Mouse (Mus musculus) midbrain, embryonic 15.5 days (tissue): ENCODE measurements around the gene Upk1b. TPM values are rescaled to one million over a fixed set of nuclear protein-coding genes. Genes with fewer than 3 reads are reported as not detected.
"Not testable (repeated sequence)": the region's sequence is repeated elsewhere in the genome, so short reads cannot be mapped to it uniquely, and the experiment has no call there.

ENCODE experiments used
- ATAC-seq: fragments of 200-750 bp; cut with Nextera tagmentation; replicated peaks from 2 replicates; pipeline ENCODE4 v1.8.0; 2017; ENCODE audit warnings: moderate TSS enrichment
- H3K27ac ChIP-seq: fragments of 300-500 bp; sonication (generic); 2 replicates; pipeline ENCODE4 v1.5.1; 2015; ENCODE audit warnings: mild to moderate bottlenecking, inconsistent platforms
- H3K27me3 ChIP-seq: fragments of 300-500 bp; sonication (generic); replicated peaks from 2 replicates; pipeline ENCODE4 v1.6.1; 2015; ENCODE audit warnings: inconsistent platforms
- H3K36me3 ChIP-seq: fragments of 300-500 bp; sonication (generic); replicated peaks from 2 replicates; pipeline ENCODE4 v1.6.1; 2015; ENCODE audit warnings: inconsistent platforms
- H3K4me1 ChIP-seq: fragments of 300-500 bp; sonication (generic); 2 replicates; pipeline ENCODE4 v1.6.1; 2015; ENCODE audit warnings: inconsistent platforms
- H3K4me2 ChIP-seq: fragments of 300-500 bp; sonication (generic); 2 replicates; pipeline ENCODE4 v1.6.1; 2015; ENCODE audit warnings: inconsistent platforms, mild to moderate bottlenecking, moderate library complexity
- H3K4me3 ChIP-seq: fragments of 300-500 bp; sonication (generic); 2 replicates; pipeline ENCODE4 v1.5.1; 2015; ENCODE audit warnings: mild to moderate bottlenecking, inconsistent platforms
- H3K9ac ChIP-seq: fragments of 300-500 bp; sonication (generic); 2 replicates; pipeline ENCODE4 v1.6.1; 2015; ENCODE audit warnings: mild to moderate bottlenecking, inconsistent platforms
- H3K9me3 ChIP-seq: fragments of 300-500 bp; sonication (generic); 2 replicates; pipeline ENCODE4 v1.6.1; 2016; ENCODE audit warnings: inconsistent platforms
- whole genome bisulfite sequencing: fragments of 180-500 bp; shearing (Covaris S2); methylation state at CpG from one replicate; pipeline ENCODE4 v1.1.7; 2015; ENCODE audit warnings: mixed read lengths; 5-methylcytosine and 5-hydroxymethylcytosine counted together
- polyA plus RNA-seq: library from polyadenylated mRNA; unstranded; fragments of >200 nt; fragmentation: Nextera tagmentation; extraction: Ambion mirVana; gene quantifications from 2 replicates; pipeline ENCODE4 v1.2.1, GENCODE M21; 2015

Gene Upk1b
- 0.57 TPM in 1 of 2 replicates, not detected in the other for polyA plus RNA-seq

DNA sequence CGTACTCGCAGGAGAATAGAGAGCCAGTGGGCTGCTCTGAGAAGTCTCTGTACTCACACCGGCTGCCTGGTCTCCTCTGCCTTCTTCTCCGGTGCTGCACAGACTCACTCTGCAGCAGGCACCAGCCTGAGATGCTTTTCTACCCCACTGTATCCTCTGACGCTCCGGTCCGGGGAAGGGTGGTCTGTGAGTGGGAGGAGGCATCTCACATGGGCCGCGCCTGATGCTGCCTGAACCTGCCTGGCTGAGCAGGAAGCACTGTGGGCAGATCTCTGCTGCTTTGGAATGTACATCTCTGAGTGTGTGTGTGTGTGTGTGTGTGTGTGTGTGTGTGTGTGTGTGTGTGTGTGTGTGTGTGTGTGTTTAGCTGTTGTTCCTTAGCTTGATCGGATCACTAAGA lies at the start of gene Upk1b:
TSS of gene Upk1b (minus strand) at position 238 of the 400 bp plus-strand sequence.
- WGBS = 52% methylated on average over 10 of the region's 10 CpGs
- no peaks in the 10 kb centered on the region for H3K27me3 ChIP-seq
- H3K4me2 ChIP-seq = no peak within 1 kb of the TSS
- no peaks in the 10 kb centered on the region for H3K4me1 ChIP-seq
- no peak within 1 kb of the TSS for H3K4me3 ChIP-seq
- no peak within 1 kb of the TSS for H3K27ac ChIP-seq
- no peak for ATAC-seq
- no peaks in the 10 kb centered on the region for H3K9me3 ChIP-seq
- H3K36me3 ChIP-seq = no peaks in the 10 kb centered on the region
- H3K9ac ChIP-seq = no peak within 1 kb of the TSS

DNA sequence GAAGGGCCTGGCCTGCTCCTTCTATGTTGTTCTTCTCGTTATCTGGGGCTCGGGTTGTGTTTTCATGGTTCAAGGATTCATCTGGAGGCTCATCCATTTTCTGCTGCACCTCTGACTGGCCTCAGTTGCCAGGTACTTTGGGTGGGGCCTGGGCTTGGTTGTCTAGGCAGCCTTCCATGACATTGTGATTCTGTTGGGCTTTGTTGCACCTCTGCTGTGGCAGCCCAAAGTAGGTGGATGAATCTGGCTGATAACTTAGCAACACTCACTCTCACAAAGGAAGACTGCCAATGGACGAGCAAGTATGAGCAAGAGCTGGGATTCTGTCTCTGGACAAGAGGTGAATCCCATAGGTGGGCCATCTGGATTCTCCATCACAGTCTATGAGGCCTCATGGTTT lies 28.5 kb upstream of the Upk1b start, which contains the start of gene 4930435E12Rik:
TSS of gene 4930435E12Rik (minus strand) at position 101 of the 400 bp plus-strand sequence.
- H3K27me3 ChIP-seq = no peaks in the 10 kb centered on the region
- H3K4me1 ChIP-seq = no peaks in the 10 kb centered on the region
- no peak within 1 kb of the TSS for H3K4me3 ChIP-seq
- H3K4me2 ChIP-seq = no peak within 1 kb of the TSS
- H3K27ac ChIP-seq = no peak within 1 kb of the TSS
- H3K9ac ChIP-seq = no peak within 1 kb of the TSS
- WGBS = 89% methylated on average over 3 of the region's 3 CpGs
- ATAC-seq = no peak
- no peaks in the 10 kb centered on the region for H3K9me3 ChIP-seq
- H3K36me3 ChIP-seq = no peaks in the 10 kb centered on the region

DNA sequence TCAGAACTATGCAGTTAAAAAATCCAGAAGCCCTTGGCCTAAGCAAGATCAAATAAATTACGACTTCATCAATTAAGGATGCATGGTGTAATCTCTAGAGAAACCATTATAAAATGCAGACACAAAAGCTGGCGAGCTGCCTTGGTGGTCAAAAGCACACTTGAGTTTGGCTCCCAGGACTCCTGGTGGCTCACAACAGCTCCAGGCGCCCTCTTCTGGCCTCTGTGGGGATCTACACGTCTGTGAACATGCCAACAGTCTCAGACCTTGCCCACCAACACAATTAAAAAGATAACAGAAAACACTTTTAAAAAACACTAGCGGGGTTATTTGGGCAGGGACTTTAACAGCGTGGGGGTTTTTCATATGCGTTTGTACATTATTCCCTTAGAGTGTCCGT lies 12.4 kb upstream of the Upk1b start:
- Histone ChIP-seq H3K36me3 (no peaks in the 10 kb centered on the region), H3K9me3 (no peaks in the 10 kb centered on the region), H3K4me2 (no peak overlapping the region), H3K4me3 (no peak overlapping the region), H3K27ac (no peak overlapping the region), H3K4me1 (peaks cover 9% of the 10 kb centered on the region), H3K9ac (no peak overlapping the region), H3K27me3 (no peaks in the 10 kb centered on the region)
- WGBS = 35% methylated on average over 8 of the region's 8 CpGs
- no peak for ATAC-seq

DNA sequence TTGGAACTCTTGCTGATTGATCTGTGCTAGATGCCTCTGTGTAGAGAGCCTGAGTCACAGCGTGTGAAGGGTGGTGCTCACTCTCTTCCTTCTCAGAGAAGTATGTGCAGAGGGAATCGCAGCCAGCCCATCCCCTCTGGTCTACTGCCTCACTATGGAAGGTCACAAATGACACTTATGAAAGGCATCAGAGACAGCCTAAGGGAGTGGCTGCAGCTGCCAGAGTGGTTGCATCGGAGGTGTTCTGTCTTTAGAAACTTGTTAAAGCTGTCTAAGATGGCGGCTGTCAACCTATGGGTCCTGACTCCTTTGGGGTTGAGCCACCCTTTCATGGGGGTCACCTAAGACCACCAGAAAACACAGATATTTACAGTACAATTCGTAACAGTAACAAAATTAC lies 10.1 kb upstream of the Upk1b start:
- Histone ChIP-seq H3K27ac (no peak overlapping the region), H3K4me2 (no peak overlapping the region), H3K4me1 (no peaks in the 10 kb centered on the region), H3K9ac (no peak overlapping the region), H3K36me3 (no peaks in the 10 kb centered on the region), H3K4me3 (no peak overlapping the region), H3K27me3 (no peaks in the 10 kb centered on the region), H3K9me3 (no peaks in the 10 kb centered on the region)
- WGBS = 86% methylated on average over 5 of the region's 5 CpGs
- no peak for ATAC-seq

DNA sequence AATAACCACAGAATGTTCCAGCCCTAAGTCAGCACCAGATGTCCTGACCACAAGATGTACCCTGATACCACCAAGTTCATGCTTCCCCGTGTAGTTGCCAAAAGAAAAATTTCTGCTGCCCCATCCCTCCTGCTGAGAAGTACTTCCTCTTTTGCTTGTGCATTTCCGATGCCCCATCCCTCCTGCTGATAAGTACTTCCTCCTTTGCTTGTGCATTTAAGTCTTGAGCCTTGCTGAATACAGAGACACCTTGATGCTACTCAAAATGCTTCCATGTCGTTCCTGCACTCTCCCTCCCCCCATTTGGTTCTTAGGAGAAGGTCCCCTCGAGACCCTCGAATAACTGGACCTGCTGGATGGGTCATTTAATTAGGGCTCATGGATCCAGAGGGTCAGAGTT lies 7.7 kb upstream of the Upk1b start:
- ATAC-seq, H3K9me3 ChIP-seq, H3K9ac ChIP-seq, H3K27ac ChIP-seq, H3K4me2 ChIP-seq, H3K4me3 ChIP-seq, H3K27me3 ChIP-seq, H3K4me1 ChIP-seq, H3K36me3 ChIP-seq: not testable (repeated sequence)
- WGBS = 89% methylated on average over 5 of the region's 5 CpGs

DNA sequence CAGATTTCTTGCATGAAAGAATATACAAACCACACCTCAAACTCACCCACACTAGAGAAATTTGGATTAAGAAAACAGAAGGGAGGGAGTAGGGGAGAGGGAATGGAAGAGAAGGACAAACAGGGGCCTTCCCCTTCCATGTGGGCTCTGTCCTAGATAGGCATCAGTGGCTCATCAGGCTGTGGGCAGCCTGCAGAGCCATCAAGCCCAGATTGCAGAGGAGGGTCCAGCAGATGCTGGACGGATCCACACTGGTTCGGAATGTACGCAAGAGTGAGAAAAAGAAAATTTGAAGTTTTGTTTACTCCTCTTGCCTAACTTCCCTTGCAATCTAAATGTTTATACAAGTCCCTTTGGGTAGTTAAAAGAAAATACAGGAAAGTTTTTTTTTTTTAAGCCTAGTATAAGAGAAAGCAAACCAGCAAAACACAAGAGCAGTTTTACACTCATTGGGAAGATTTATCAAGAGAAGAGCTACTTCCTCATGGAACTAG lies 1.1 kb downstream of the Upk1b start:
- Histone ChIP-seq H3K4me2 (no peak overlapping the region), H3K36me3 (no peaks in the 10 kb centered on the region), H3K27ac (no peak overlapping the region), H3K4me1 (no peaks in the 10 kb centered on the region), H3K9ac (no peak overlapping the region), H3K9me3 (no peaks in the 10 kb centered on the region), H3K4me3 (no peak overlapping the region), H3K27me3 (no peaks in the 10 kb centered on the region)
- ATAC-seq = no peak
- WGBS = 84% methylated on average over 3 of the region's 3 CpGs

DNA sequence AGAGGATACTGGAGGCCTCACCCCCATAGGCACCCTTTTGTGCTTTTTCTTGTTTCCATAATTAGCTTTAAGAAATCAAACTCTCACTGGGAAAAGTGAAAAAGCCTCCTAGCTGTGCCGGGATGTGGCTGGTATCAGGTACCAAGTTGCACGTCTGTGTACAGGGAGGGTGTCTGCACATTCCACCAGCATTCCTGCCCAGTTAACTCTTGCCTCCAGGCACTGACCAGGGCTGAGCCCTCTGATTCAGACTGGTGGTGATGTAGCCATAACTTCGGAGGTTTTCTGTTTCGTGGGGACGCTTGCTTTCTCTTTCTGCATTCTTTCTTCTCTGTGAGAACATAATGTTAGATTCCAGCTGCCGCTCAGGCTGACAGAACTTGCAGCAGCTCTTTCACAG lies 7.0 kb downstream of the Upk1b start:
- 83% methylated on average over 6 of the region's 6 CpGs for WGBS
- Histone ChIP-seq H3K4me1 (no peaks in the 10 kb centered on the region), H3K27me3 (no peaks in the 10 kb centered on the region), H3K9me3 (no peaks in the 10 kb centered on the region), H3K36me3 (no peaks in the 10 kb centered on the region), H3K4me2 (no peak overlapping the region), H3K27ac (no peak overlapping the region), H3K9ac (no peak overlapping the region), H3K4me3 (no peak overlapping the region)
- ATAC-seq = no peak

DNA sequence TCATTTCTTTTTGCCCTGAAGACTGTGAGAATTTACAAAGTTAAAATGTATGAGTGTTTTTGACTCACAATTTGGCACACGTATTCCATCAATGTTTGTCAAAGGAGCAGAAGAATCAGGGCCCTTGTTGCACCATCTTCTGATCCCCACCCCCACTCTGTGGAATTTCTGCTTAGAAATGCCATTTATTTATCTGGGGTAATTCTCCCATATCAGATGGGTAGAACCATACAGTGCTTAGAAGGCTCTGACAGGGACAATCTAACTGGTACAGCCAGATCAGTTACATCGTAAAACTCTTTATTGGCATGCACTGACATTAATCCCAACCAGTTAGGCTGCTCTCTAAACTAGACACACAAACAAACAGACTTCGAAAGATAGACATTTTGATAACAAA lies 10.2 kb downstream of the Upk1b start:
- no peaks in the 10 kb centered on the region for H3K36me3 ChIP-seq
- no peak overlapping the region for H3K4me2 ChIP-seq
- H3K9ac ChIP-seq = no peak overlapping the region
- no peaks in the 10 kb centered on the region for H3K27me3 ChIP-seq
- ATAC-seq = no peak
- 86% methylated on average over 3 of the region's 3 CpGs for WGBS
- no peak overlapping the region for H3K27ac ChIP-seq
- H3K9me3 ChIP-seq = no peaks in the 10 kb centered on the region
- H3K4me3 ChIP-seq = no peak overlapping the region
- H3K4me1 ChIP-seq = no peaks in the 10 kb centered on the region

DNA sequence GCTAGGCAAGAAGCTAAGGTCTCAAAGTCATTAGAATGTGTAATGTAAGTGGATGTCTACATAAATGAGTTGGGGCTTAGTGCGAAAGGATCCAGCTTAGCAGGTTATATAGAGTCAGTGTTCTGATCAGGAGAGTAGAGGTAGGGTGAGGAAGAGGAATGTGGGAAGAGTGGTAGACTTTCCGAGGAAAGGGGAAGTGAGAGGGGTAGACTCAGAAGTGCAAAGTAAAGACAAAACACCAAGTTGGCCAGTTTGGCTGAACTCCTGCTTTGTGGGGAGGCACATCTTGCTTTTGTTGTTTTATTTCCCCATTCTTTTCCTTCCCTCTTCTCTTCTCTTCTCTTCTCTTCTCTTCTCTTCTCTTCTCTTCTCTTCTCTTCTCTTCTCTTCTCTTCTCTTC lies 11.1 kb downstream of the Upk1b start:
- Histone ChIP-seq H3K27me3 (no peaks in the 10 kb centered on the region), H3K4me3 (no peak overlapping the region), H3K36me3 (no peaks in the 10 kb centered on the region), H3K9ac (no peak overlapping the region), H3K9me3 (no peaks in the 10 kb centered on the region), H3K4me1 (no peaks in the 10 kb centered on the region), H3K4me2 (no peak overlapping the region), H3K27ac (no peak overlapping the region)
- WGBS = 88% methylated on average over 2 of the region's 2 CpGs
- ATAC-seq = no peak

DNA sequence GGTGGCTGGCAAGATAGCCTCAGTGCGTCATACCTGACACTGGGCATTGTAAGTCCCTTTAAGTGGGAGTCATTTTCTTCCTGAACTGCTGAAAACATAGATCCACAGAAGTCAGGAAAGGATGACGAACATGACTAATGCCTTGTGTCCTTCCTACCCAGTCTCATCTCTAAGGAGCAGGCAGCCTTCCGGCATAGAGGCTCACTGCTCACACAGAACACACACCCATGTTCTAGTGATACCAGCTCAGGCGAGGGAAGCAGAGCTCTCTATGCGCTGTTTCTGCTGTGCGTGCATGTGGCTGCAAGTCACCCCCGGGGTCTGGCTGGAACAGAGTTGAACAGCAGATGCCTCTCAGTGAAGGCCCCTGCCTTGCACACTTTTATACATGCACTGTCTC lies 14.8 kb downstream of the Upk1b start:
- no peaks in the 10 kb centered on the region for H3K27me3 ChIP-seq
- no peaks in the 10 kb centered on the region for H3K4me1 ChIP-seq
- H3K9me3 ChIP-seq = no peaks in the 10 kb centered on the region
- H3K36me3 ChIP-seq = no peaks in the 10 kb centered on the region
- H3K9ac ChIP-seq = no peak overlapping the region
- no peak overlapping the region for H3K27ac ChIP-seq
- no peak for ATAC-seq
- WGBS = 84% methylated on average over 7 of the region's 7 CpGs
- no peak overlapping the region for H3K4me2 ChIP-seq
- H3K4me3 ChIP-seq = no peak overlapping the region

DNA sequence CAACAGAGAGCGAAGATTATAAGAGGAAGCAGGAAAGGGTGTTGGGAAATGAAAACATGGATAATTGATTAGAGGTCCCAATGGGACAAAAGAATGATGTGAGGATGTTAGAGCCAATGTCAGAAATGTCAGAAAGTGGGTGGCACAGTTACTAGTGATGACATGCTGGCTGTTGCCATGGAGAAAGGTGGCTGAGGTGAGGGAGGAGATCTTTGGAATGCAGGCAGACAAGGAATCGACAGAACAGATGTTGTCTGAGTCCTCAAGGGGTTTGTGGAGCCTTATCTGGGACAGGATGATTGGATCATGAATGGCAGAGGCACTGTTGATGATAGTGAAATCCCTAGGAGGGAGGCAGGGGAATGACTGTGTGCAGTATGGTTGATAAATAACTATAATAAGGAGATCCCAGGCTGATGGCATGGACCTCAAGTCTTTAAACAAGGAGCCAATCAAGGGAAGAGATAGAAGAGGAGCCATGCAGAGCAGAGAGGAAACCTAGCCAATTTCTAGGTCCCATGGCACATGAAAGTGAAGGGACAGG lies 17.5 kb downstream of the Upk1b start:
- H3K9ac ChIP-seq = no peak overlapping the region
- H3K9me3 ChIP-seq = no peaks in the 10 kb centered on the region
- no peak overlapping the region for H3K27ac ChIP-seq
- no peak for ATAC-seq
- no peaks in the 10 kb centered on the region for H3K27me3 ChIP-seq
- H3K4me2 ChIP-seq = no peak overlapping the region
- 54% methylated on average over 2 of the region's 2 CpGs for WGBS
- H3K4me1 ChIP-seq = no peaks in the 10 kb centered on the region
- no peak overlapping the region for H3K4me3 ChIP-seq
- H3K36me3 ChIP-seq = no peaks in the 10 kb centered on the region

DNA sequence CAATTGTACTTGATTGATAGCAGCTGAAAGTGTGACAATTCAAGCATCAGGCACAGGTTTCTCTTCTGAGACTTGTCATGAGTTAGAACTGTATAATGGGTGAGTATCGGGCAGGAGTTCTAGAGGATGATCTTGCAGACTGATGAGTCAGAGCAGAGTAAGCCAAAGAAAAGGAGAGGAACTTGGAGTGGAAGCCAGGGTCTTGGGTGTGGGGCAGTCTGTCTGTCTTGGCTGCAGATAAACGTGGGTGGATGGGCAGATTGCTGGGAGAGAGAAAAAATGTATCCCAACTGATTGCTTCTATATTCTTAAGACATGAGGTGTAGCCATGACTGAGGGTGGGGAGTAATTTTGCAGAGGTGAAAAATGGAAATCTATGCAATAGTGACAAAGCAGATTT lies 18.2 kb downstream of the Upk1b start:
- no peak overlapping the region for H3K4me3 ChIP-seq
- H3K4me2 ChIP-seq = no peak overlapping the region
- H3K9ac ChIP-seq = no peak overlapping the region
- no peaks in the 10 kb centered on the region for H3K27me3 ChIP-seq
- H3K27ac ChIP-seq = no peak overlapping the region
- H3K9me3 ChIP-seq = no peaks in the 10 kb centered on the region
- no peak for ATAC-seq
- no peaks in the 10 kb centered on the region for H3K4me1 ChIP-seq
- H3K36me3 ChIP-seq = no peaks in the 10 kb centered on the region
- WGBS = 84% methylated on average over 2 of the region's 2 CpGs

DNA sequence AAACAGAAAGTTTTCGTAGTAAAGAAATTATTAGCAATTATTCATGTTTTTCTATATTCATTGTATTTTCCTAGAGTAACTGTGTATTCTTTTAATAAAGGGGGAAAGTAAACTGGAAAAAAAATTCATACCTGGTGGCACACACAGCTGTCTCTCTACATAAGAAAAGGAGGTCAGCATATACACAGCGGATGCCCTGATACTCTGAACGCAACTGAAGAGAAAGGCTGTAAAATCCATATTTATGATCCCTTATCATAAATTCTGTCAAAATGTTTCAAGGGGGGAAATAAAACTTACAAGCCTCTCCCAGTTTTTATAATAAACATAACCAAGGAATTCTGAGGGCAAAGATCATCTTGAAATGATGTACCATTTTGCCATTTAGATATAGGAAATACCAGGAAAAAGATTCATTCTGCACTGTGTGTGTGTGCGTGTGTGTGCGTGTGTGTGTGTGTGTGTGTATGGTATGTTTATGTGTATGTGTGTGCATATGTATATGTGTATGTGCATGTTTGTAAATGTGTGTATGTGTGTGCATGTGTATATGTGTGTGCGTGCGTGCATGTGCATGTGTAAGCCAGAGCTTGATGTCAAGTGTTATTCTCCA lies 19.1 kb downstream of the Upk1b start:
- ATAC-seq = no peak
- no peaks in the 10 kb centered on the region for H3K27me3 ChIP-seq
- no peak overlapping the region for H3K4me2 ChIP-seq
- H3K9ac ChIP-seq = no peak overlapping the region
- H3K4me3 ChIP-seq = no peak overlapping the region
- H3K9me3 ChIP-seq = no peaks in the 10 kb centered on the region
- 93% methylated on average over 7 of the region's 7 CpGs for WGBS
- no peaks in the 10 kb centered on the region for H3K4me1 ChIP-seq
- H3K36me3 ChIP-seq = no peaks in the 10 kb centered on the region
- no peak overlapping the region for H3K27ac ChIP-seq
